18 mouse cellular contexts compared by ENCODE assay signal in genomic region chr1:62992648-62993047, GRCm38 (mm10).
DNase-seq lines count a peak whose midpoint lies in the region; ATAC-seq and TF ChIP-seq lines count a peak whose summit lies in the region.
"Had no signal": no experiment of that assay in that cellular context is flagged by ENCODE, and none has a peak within 500 bp of the region (broad histone marks: within the 10 kb centered on the region; RNA-seq: fewer than 3 reads in every experiment).

No protein-coding gene starts in this region.

- H3K27me3 ChIP-seq in heart, embryonic 12.5 days (replicated peaks), result no peaks in the 10 kb centered on the region
- no peaks in the 10 kb centered on the region for H3K27me3 ChIP-seq in kidney, embryonic 14.5 days (ENCODE audit: control insufficient read depth, insufficient read depth, low read length)
- H3K27me3 ChIP-seq in heart, postnatal 0 days (ENCODE audit: control insufficient read depth, insufficient read depth, low read length), result no peaks in the 10 kb centered on the region
- H3K27me3 ChIP-seq: embryonic facial prominence, embryonic 15.5 days; hindbrain, embryonic 15.5 days had no signal

- no peak overlapping the region for H3K9ac ChIP-seq in heart, embryonic 12.5 days
- no peak overlapping the region for H3K9ac ChIP-seq in kidney, embryonic 14.5 days (ENCODE audit: low read depth, low read length)
- H3K9ac ChIP-seq in heart, postnatal 0 days (replicated peaks; ENCODE audit: low read depth, low read length), result 0 out of 2 replicates have a peak overlapping the region, but pooled peaks have one; percentile 25
- H3K9ac ChIP-seq: embryonic facial prominence, embryonic 15.5 days; hindbrain, embryonic 15.5 days had no signal

- ATAC-seq in heart, embryonic 12.5 days (ENCODE audit: insufficient number of reproducible peaks, low FRiP score), result peak; percentile 73; the same call in 1 of the 2 replicates
- 0 out of 2 replicates have a peak, but pooled peaks have one; percentile 32 for ATAC-seq in kidney, embryonic 14.5 days (ENCODE audit: low FRiP score, low TSS enrichment)
- ATAC-seq in heart, postnatal 0 days (ENCODE audit: insufficient read depth, low read depth), result peak; percentile 87
- ATAC-seq: forebrain, embryonic 14.5 days had no signal

- no peak overlapping the region for H3K4me3 ChIP-seq in heart, embryonic 12.5 days
- H3K4me3 ChIP-seq in kidney, embryonic 14.5 days (ENCODE audit: low read length), result no peak overlapping the region
- H3K4me3 ChIP-seq in heart, postnatal 0 days (ENCODE audit: low read depth, low read length), result no peak overlapping the region
- H3K4me3 ChIP-seq: embryonic facial prominence, embryonic 15.5 days; erythroblast, embryonic 14.5 days; forebrain, embryonic 10.5 days; gastrocnemius, adult 2 months; hindbrain, embryonic 15.5 days had no signal

- no peak for DNase-seq in heart, postnatal 25 days (ENCODE audit: low spot score)
- DNase-seq in kidney, adult 9 months, result no peak
- DNase-seq in heart, postnatal 0 days (ENCODE audit: low spot score), result peak; percentile 78
- DNase-seq in yolk sac, embryonic 10.5 days (ENCODE audit: low spot score), result peak; percentile 37
- DNase-seq in kidney, adult 11 months, result no peak
- DNase-seq: adrenal gland, adult 2 months; adrenal gland, postnatal 25 days; embryo, embryonic 11 days; gastrocnemius, adult 2 months; gastrocnemius, postnatal 25 days; kidney, adult 18-20 months had no signal

- H3K4me2 ChIP-seq in heart, embryonic 12.5 days, result peak overlapping the region; percentile 26
- no peak overlapping the region for H3K4me2 ChIP-seq in kidney, embryonic 14.5 days (replicated peaks; ENCODE audit: low read depth, low read length)
- 0 out of 2 replicates have a peak overlapping the region, but pooled peaks have one; percentile 6 for H3K4me2 ChIP-seq in heart, postnatal 0 days (ENCODE audit: low read depth, low read length)
- H3K4me2 ChIP-seq: embryonic facial prominence, embryonic 15.5 days; hindbrain, embryonic 15.5 days had no signal

- H3K36me3 ChIP-seq in heart, embryonic 12.5 days, result no peaks in the 10 kb centered on the region
- H3K36me3 ChIP-seq in kidney, embryonic 14.5 days (ENCODE audit: control insufficient read depth, insufficient read depth, low read length), result no peaks in the 10 kb centered on the region
- no peaks in the 10 kb centered on the region for H3K36me3 ChIP-seq in heart, postnatal 0 days (replicated peaks; ENCODE audit: control insufficient read depth, insufficient read depth, low read length)
- H3K36me3 ChIP-seq: embryonic facial prominence, embryonic 15.5 days; forebrain, embryonic 10.5 days; hindbrain, embryonic 15.5 days had no signal

- no peak for TF ChIP-seq CTCF in heart, postnatal 0 days (IDR thresholded peaks at IDR 0.05; ENCODE audit: low read depth)

- WGBS in heart, embryonic 12.5 days, result 12% methylated on average over 5 of the region's 5 CpGs
- WGBS in kidney, embryonic 14.5 days, result 69% methylated on average over 5 of the region's 5 CpGs
- 12% methylated on average over 5 of the region's 5 CpGs for WGBS in heart, postnatal 0 days

- H3K9me3 ChIP-seq in heart, embryonic 12.5 days (replicated peaks), result peaks cover 11% of the 10 kb centered on the region
- H3K9me3 ChIP-seq in kidney, embryonic 14.5 days (ENCODE audit: control insufficient read depth, low read length), result no peaks in the 10 kb centered on the region; the same call in 1 of the 2 replicates
- H3K9me3 ChIP-seq in heart, postnatal 0 days (replicated peaks; ENCODE audit: control insufficient read depth, low read length), result no peaks in the 10 kb centered on the region
- H3K9me3 ChIP-seq: embryonic facial prominence, embryonic 15.5 days; forebrain, embryonic 10.5 days; hindbrain, embryonic 15.5 days had no signal

- peak; percentile 82 for TF ChIP-seq EP300 in heart, postnatal 0 days (IDR thresholded peaks at IDR 0.05; ENCODE audit: low read depth)

- peaks cover 17% of the 10 kb centered on the region for H3K4me1 ChIP-seq in heart, embryonic 12.5 days (replicated peaks)
- H3K4me1 ChIP-seq in kidney, embryonic 14.5 days (ENCODE audit: control insufficient read depth, insufficient read depth, low read length), result no peaks in the 10 kb centered on the region
- peaks cover 17% of the 10 kb centered on the region for H3K4me1 ChIP-seq in heart, postnatal 0 days (ENCODE audit: control insufficient read depth, insufficient read depth)
- H3K4me1 ChIP-seq: embryonic facial prominence, embryonic 15.5 days; forebrain, embryonic 10.5 days; hindbrain, embryonic 15.5 days had no signal

- intact Hi-C loops in heart, postnatal 25 days (cut with DNase I), result no loop called here

- peak overlapping the region; percentile 88 for H3K27ac ChIP-seq in heart, embryonic 12.5 days (ENCODE audit: poor library complexity, severe bottlenecking)
- H3K27ac ChIP-seq in kidney, embryonic 14.5 days (ENCODE audit: low read depth, low read length), result no peak overlapping the region
- peak overlapping the region; percentile 83 for H3K27ac ChIP-seq in heart, postnatal 0 days (ENCODE audit: low read depth)
- H3K27ac ChIP-seq: embryonic facial prominence, embryonic 15.5 days; forebrain, embryonic 10.5 days; gastrocnemius, adult 2 months; hindbrain, embryonic 15.5 days had no signal

Comparison
In these comparisons a context has a peak if more than half of its experiments do, and no peak if none do; other contexts are left out.
1. DNase-seq: peak in heart, postnatal 0 days (single experiment) and yolk sac, embryonic 10.5 days (single experiment); none in heart, postnatal 25 days (single experiment), kidney, adult 9 months (single experiment) and kidney, adult 11 months (single experiment).
2. ATAC-seq: peak in every context shown above with its lines; median percentile 87 in heart, postnatal 0 days; 73 in heart, embryonic 12.5 days; 32 in kidney, embryonic 14.5 days.